Mouse (Mus musculus): ENCODE data around the gene Trib3. TPM values are rescaled to one million over a fixed set of nuclear protein-coding genes. Genes with fewer than 3 reads are reported as not detected.
A peak's percentile ranks its signal among the peaks of the same experiment; 100 is the strongest.

The Trib3 gene
- polyA plus RNA-seq, 1 experiment from 2014 or later, result 6.5 TPM

DNA sequence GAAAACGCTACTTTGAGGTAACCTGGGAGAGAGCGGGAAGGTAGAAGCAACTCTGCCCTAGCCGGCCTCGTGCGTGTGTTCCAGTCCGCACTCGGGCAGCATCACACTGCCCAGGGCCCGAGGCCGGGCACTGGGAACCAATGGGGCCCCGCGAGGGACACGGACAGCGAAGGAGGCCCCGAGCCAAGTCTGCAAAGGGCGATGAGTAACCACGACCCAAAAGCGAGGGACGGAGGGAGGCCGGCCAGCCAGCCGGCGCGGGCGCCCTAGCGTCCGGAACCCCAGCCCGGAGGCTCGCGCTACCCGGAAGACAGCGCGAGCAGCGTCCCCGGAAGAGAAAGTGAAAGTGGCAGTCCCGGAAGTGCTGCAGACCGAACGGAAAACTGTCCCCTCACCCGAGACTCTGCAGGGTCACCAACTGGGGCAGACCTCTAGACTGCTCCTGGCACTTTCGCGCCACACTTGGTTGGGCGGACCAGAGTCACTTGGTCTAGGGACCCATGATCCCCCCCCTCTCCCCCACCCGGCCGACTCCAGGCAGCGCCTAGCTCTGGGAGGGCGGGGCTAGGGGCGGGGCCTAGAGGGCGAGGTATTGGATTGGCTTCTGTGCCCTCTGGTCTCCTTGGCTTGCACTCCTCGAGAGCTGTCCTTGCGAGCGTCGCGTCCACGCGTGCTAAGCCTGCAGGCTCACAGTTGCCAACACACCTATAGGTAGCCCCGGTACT is 11.6 kb downstream of the Trib3 start, which contains the start of gene Rbck1:
Gene Rbck1, minus strand, starts transcription at position 553 of the 725 bp plus-strand sequence.
- Histone ChIP-seq H3K4me3 (replicated peaks) (peak within 1 kb of the TSS; percentile 68), H3K4me1 (peaks cover 17% of the 10 kb centered on the region), H3K9me3 (replicated peaks) (no peaks in the 10 kb centered on the region), H3K4me2 (replicated peaks) (peak within 1 kb of the TSS; percentile 59), H3K36me3 (peaks cover 12% of the 10 kb centered on the region), H3K27ac (replicated peaks) (peak within 1 kb of the TSS; percentile 89), H3K9ac (peak within 1 kb of the TSS; percentile 61), H3K27me3 (0 out of 2 replicates have a peak, but pooled peaks cover 5% of the 10 kb centered on the region)
- ATAC-seq (ENCODE audit: insufficient number of reproducible peaks, low FRiP score, low TSS enrichment, low read depth), result peak; percentile 94
- under 1% methylated on average over 54 of the region's 54 CpGs for WGBS

GRCm38 (mm10) chr2:152330858-152331423 is 12.9 kb downstream of the Trib3 start:
- Histone ChIP-seq H3K27me3 (0 out of 2 replicates have a peak, but pooled peaks cover 5% of the 10 kb centered on the region), H3K27ac (replicated peaks) (no peak overlapping the region), H3K4me1 (peaks cover 17% of the 10 kb centered on the region), H3K9ac (no peak overlapping the region; the same call in 1 of the 2 replicates), H3K9me3 (replicated peaks) (no peaks in the 10 kb centered on the region), H3K36me3 (peaks cover 22% of the 10 kb centered on the region), H3K4me3 (replicated peaks) (peak overlapping the region; percentile 68), H3K4me2 (replicated peaks) (peak overlapping the region; percentile 59)
- 60% methylated on average over 7 of the region's 7 CpGs for WGBS
- ATAC-seq (ENCODE audit: insufficient number of reproducible peaks, low FRiP score, low TSS enrichment, low read depth), result no peak

DNA sequence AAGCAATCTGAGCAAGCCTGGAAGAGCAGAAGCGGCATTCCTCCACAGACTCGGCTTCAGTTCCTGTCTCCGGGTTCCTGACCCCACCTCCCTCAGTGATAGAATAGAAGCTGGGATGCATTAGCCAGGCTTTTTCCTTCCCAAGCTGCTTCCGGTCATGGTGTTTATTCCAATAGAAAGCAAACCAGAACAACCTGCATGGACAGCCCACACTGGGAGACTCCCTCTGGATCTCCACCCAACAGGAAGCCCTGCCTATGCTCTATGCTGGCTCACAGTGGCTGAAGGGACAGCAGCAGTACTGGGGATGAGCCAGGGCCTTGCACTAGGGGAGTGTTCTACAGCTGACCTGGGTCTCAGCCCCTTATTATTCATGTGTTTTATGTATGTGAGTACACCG is 15.9 kb downstream of the Trib3 start:
- Histone ChIP-seq H3K4me3 (replicated peaks) (no peak overlapping the region), H3K4me1 (peaks cover 17% of the 10 kb centered on the region), H3K9ac (no peak overlapping the region), H3K36me3 (peaks cover 52% of the 10 kb centered on the region), H3K9me3 (replicated peaks) (no peaks in the 10 kb centered on the region), H3K27me3 (no peaks in the 10 kb centered on the region), H3K4me2 (replicated peaks) (no peak overlapping the region), H3K27ac (replicated peaks) (no peak overlapping the region)
- 47% methylated on average over 5 of the region's 5 CpGs for WGBS
- no peak for ATAC-seq (ENCODE audit: insufficient number of reproducible peaks, low FRiP score, low TSS enrichment, low read depth)

DNA sequence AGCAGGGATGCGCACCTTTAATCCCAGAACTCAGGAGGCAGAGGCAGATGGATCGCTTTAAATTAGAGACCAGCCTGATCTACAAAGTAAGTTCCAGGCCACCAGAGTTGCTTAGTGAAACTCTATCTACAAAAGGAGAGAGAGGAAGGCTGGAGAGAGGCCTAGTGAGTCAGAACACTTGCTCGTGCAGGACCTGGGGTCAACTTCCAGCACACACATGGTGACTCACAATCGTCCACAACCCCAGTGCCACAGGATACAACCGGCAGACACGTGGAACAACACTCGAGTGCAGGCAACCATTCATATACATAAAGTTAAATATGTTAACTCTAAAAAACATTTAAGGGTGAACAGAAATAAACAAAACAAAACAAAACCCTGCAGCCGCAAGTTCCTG is 17.2 kb downstream of the Trib3 start:
- Histone ChIP-seq H3K36me3 (peaks cover 65% of the 10 kb centered on the region), H3K4me1 (peaks cover 17% of the 10 kb centered on the region), H3K9ac (no peak overlapping the region), H3K9me3 (replicated peaks) (no peaks in the 10 kb centered on the region), H3K4me3 (replicated peaks) (no peak overlapping the region), H3K27ac (replicated peaks) (no peak overlapping the region), H3K4me2 (replicated peaks) (no peak overlapping the region), H3K27me3 (no peaks in the 10 kb centered on the region)
- 80% methylated on average over 8 of the region's 8 CpGs for WGBS
- no peak for ATAC-seq (ENCODE audit: insufficient number of reproducible peaks, low FRiP score, low TSS enrichment, low read depth)

GRCm38 (mm10) chr2:152326157-152326556 is 17.7 kb downstream of the Trib3 start:
- Histone ChIP-seq H3K4me1 (peaks cover 13% of the 10 kb centered on the region), H3K27ac (replicated peaks) (no peak overlapping the region), H3K27me3 (no peaks in the 10 kb centered on the region), H3K36me3 (peaks cover 70% of the 10 kb centered on the region), H3K9ac (no peak overlapping the region), H3K9me3 (replicated peaks) (no peaks in the 10 kb centered on the region), H3K4me2 (replicated peaks) (no peak overlapping the region), H3K4me3 (replicated peaks) (no peak overlapping the region)
- WGBS, result 87% methylated on average over 13 of the region's 13 CpGs
- ATAC-seq (ENCODE audit: insufficient number of reproducible peaks, low FRiP score, low TSS enrichment, low read depth), result no peak

DNA sequence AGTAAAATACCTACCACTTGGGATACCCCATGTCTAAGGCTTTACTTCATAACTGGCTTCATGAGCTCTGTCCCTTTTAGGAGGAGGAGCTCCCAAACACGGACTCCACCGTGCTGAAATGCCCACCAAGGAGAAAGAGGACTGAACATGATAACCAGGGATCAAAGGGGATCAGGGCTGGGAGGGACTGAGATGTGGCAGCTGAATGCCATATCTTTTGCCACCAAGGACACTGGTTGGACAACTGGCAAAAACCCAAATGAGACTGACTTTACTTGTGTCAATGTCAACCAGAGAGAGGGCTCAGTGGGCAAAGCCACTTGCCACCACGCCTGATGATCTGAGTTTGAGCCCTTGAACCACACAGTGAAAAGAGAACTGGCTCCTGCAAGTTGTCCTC is 19.0 kb downstream of the Trib3 start:
- 0 out of 2 replicates have a peak, but pooled peaks cover 4% of the 10 kb centered on the region for H3K4me1 ChIP-seq
- H3K4me2 ChIP-seq (replicated peaks), result no peak overlapping the region
- WGBS, result 88% methylated on average over 3 of the region's 3 CpGs
- no peak overlapping the region for H3K9ac ChIP-seq
- ATAC-seq (ENCODE audit: insufficient number of reproducible peaks, low FRiP score, low TSS enrichment, low read depth), result no peak
- no peak overlapping the region for H3K4me3 ChIP-seq (replicated peaks)
- peaks cover 82% of the 10 kb centered on the region for H3K36me3 ChIP-seq
- H3K9me3 ChIP-seq (replicated peaks), result no peaks in the 10 kb centered on the region
- no peaks in the 10 kb centered on the region for H3K27me3 ChIP-seq
- no peak overlapping the region for H3K27ac ChIP-seq (replicated peaks)

- no peak overlapping the region for H3K9ac ChIP-seq
- H3K27me3 ChIP-seq, result no peaks in the 10 kb centered on the region
- H3K4me3 ChIP-seq (replicated peaks), result no peak overlapping the region
- H3K9me3 ChIP-seq (replicated peaks), result no peaks in the 10 kb centered on the region
- no peak overlapping the region for H3K4me2 ChIP-seq (replicated peaks)
- H3K27ac ChIP-seq (replicated peaks), result no peak overlapping the region
- no peak for ATAC-seq (ENCODE audit: insufficient number of reproducible peaks, low FRiP score, low TSS enrichment, low read depth)
- WGBS, result 94% methylated on average over 14 of the region's 14 CpGs
- peaks cover 82% of the 10 kb centered on the region for H3K36me3 ChIP-seq
- H3K4me1 ChIP-seq, result 0 out of 2 replicates have a peak, but pooled peaks cover 3% of the 10 kb centered on the region
These were observed 19.9 kb downstream of the Trib3 start for GRCm38 (mm10) chr2:152323971-152324370.

DNA sequence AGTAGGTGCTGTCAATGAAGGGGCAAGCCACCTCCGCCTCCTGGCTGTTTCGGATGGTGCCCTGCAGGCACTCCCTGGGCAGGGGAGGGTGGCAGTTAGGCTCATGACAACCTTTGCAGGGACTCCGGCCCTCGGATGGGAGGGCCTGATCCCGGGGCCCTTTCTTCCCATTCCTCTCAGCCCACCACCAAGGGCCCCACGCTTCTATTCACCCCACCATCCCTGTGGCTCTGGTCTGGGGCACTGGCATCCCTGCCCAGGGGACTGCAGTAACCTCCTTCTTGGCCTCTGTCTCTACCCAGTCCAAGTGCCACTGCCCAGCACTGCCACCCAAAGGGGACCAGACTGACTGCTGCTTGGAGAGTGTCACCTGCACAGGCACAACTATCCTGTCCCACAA is 21.6 kb downstream of the Trib3 start:
- Histone ChIP-seq H3K27me3 (no peaks in the 10 kb centered on the region), H3K4me3 (replicated peaks) (no peak overlapping the region), H3K27ac (replicated peaks) (no peak overlapping the region), H3K9me3 (replicated peaks) (no peaks in the 10 kb centered on the region), H3K4me2 (replicated peaks) (no peak overlapping the region), H3K4me1 (no peaks in the 10 kb centered on the region), H3K36me3 (peaks cover 95% of the 10 kb centered on the region), H3K9ac (no peak overlapping the region)
- 91% methylated on average over 6 of the region's 6 CpGs for WGBS
- ATAC-seq (ENCODE audit: insufficient number of reproducible peaks, low FRiP score, low TSS enrichment, low read depth), result no peak

GRCm38 (mm10) chr2:152321558-152321957 is 22.3 kb downstream of the Trib3 start:
- no peak overlapping the region for H3K4me3 ChIP-seq (replicated peaks)
- H3K9ac ChIP-seq, result no peak overlapping the region
- H3K4me1 ChIP-seq, result no peaks in the 10 kb centered on the region
- H3K27ac ChIP-seq (replicated peaks), result no peak overlapping the region
- no peak overlapping the region for H3K4me2 ChIP-seq (replicated peaks)
- peaks cover 98% of the 10 kb centered on the region for H3K36me3 ChIP-seq
- no peak for ATAC-seq (ENCODE audit: insufficient number of reproducible peaks, low FRiP score, low TSS enrichment, low read depth)
- H3K27me3 ChIP-seq, result no peaks in the 10 kb centered on the region
- 85% methylated on average over 5 of the region's 5 CpGs for WGBS
- H3K9me3 ChIP-seq (replicated peaks), result no peaks in the 10 kb centered on the region

DNA sequence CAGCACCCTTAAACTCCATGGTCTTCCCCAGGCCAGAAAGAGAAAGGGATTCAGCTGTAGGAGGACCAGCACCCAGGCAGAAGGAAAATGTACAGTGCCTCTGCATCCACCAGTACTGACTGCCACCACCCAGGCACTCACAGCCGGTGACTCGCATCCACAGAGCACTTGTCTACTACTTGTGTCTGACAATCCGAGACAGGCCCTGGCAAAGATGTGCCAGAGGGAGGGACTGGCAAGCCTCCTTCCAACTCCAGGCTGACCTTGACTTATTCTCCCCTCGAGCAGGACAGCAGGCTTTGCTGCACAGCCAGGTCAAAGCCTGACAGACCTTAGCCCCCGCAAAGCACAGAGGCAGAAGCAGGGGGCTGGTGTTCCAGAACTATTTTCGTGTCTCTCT is 26.8 kb downstream of the Trib3 start:
- no peak overlapping the region for H3K9ac ChIP-seq
- no peak overlapping the region for H3K4me3 ChIP-seq (replicated peaks)
- no peak overlapping the region for H3K27ac ChIP-seq (replicated peaks)
- no peak overlapping the region for H3K4me2 ChIP-seq (replicated peaks)
- no peaks in the 10 kb centered on the region for H3K27me3 ChIP-seq
- WGBS, result 86% methylated on average over 6 of the region's 6 CpGs
- H3K36me3 ChIP-seq, result peaks cover 94% of the 10 kb centered on the region
- H3K4me1 ChIP-seq, result no peaks in the 10 kb centered on the region
- ATAC-seq (ENCODE audit: insufficient number of reproducible peaks, low FRiP score, low TSS enrichment, low read depth), result no peak
- no peaks in the 10 kb centered on the region for H3K9me3 ChIP-seq (replicated peaks)

GRCm38 (mm10) chr2:152313926-152314325 is 29.9 kb downstream of the Trib3 start:
- no peak for ATAC-seq (ENCODE audit: insufficient number of reproducible peaks, low FRiP score, low TSS enrichment, low read depth)
- Histone ChIP-seq H3K36me3 (peaks cover 94% of the 10 kb centered on the region), H3K4me3 (replicated peaks) (no peak overlapping the region), H3K27ac (replicated peaks) (no peak overlapping the region), H3K4me1 (no peaks in the 10 kb centered on the region), H3K4me2 (replicated peaks) (no peak overlapping the region), H3K9me3 (replicated peaks) (no peaks in the 10 kb centered on the region), H3K9ac (no peak overlapping the region), H3K27me3 (no peaks in the 10 kb centered on the region)
- 68% methylated on average over 6 of the region's 6 CpGs for WGBS
